Mouse (Mus musculus): ENCODE measurements around the gene Nos3.

Gene Nos3

DNA sequence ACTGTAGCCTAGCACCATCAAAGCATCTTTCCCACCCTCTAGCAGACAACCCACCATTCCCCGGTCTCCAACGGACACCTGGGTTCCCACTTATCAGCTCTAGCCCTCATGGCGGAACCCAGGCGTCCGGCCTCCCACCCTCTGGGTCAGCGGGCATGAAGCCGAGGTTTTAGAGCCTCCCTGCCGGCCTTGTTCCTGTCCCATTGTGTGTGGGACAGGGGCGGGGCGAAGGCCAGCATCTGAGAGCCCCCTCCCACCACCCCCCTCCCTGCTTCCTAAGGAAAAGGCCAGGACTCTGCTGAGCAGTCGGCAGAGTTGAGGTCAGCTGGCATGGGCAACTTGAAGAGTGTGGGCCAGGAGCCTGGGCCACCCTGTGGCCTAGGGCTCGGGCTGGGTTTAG lies at the start of gene Nos3:
TSS of gene Nos3 (plus strand) at position 303 of the 400 bp plus-strand sequence.
- no peak for DNase-seq

DNA sequence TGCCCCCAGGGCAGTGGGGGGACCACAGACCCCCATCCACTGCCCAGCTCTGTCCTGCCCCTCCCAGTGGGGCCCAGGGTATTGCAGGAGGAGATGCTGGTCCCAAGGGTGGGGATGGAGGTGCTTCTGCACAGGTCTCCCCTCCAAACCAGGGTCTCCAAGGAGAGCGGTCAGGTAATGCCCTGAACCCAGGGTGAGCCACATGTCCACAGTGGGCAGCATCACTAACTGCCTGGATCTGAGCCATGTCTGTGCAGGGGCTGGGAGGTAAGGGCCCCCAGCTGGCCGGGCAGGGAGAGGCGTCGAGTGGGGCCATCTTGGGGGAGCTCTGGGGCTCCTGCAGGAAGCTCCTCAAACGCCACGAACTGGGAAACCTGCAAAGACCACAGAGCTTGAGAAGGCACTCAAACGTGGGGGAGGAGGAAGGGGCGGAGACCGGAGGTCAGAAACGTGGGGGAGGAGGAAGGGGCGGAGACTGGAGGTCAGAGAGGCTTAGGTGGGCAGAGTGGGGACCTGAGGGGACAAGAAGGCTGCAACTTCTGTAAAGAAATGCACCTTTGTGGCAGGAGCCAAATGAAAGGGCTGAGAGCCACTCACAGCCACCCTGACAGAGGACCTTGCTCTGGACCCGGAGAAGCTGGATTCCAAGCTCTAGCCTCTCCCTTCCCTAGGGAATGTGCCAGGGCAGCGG lies 44.7 kb upstream of the Nos3 start:
- DNase-seq: no peak

DNA sequence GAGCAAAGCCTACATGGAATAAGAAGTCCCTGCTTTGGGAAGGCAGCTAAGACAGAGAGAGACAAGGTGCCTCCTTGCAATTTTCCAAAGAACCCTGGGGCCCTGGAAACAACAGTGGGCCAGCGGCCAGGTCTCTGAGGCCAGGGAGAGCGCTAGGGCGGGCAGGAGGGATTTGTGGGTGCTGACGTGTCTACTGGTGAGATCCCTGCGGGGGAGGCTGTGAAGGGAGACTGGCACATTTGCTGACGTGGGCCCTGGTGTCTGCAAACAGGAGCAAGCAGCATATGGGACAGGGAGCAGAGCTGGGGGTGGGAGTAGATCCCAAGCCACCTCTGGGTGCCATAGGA lies 44.2 kb upstream of the Nos3 start:
- peak; percentile 67 for DNase-seq

DNA sequence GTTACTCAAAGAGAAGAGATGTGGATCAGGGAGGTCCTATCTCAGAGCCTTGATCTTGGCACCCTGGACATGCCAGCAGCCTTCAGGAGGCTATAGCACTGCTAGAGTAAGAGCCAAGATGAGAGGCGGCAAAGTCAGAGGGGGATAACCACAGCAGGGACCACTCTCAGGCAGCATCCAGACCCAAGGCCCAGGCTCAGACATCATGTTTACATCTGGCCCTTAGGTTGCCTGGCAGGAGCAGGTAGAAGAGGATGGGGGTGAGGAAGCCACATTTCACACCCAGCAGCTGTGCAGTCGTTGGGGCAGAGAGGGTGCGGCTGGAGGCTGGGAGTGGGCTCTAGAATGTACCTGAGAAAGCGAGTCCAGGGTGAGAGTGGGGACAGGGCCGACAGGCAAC lies 43.7 kb upstream of the Nos3 start:
- DNase-seq: no peak

DNA sequence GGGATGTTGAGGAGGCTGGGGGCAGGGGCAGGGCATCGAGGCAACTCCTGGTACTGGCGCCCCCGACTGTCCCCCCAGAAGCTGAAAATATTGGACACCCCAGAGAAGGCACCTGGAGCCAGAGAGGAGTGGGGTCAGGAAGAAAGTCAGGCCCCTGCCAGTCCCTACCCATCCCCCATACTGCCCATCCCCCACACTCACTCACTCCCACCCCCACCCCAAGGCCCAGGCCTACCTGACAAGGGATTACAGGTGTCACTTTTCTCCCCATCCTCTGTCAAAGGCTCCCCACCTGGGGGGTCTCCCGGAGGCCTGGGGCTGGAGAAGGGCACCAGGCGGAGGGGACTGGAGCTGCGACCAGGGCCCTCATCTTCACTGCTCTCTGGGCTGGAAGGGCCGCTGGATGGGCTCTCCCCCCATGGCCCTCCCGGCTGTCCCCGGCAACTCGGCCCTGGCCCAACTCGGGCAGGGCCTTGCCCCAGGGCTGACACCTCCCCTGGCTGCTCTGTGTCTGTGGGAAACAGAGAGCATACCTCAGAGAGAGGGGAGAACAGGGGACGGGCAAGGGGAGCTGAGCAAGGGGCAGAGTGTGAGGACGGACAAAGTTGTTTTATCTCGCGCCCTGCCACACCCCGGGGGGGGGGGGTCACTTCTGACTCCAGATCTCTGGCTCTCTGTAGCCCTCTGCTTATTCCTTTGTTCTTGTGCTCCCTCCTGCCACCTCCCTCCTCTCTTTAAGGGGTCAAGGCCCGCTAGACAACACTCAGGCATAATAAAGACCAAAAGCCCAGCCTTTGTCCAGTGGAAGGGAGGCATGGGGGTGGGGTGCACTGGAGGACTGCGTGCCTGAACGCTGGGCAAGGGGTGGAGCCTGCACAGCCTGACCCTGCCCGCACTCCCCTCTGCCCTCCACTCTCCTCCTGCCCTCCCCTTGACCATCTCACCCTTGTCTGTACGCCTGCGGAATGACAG lies 42.6 kb upstream of the Nos3 start:
- no peak for DNase-seq

DNA sequence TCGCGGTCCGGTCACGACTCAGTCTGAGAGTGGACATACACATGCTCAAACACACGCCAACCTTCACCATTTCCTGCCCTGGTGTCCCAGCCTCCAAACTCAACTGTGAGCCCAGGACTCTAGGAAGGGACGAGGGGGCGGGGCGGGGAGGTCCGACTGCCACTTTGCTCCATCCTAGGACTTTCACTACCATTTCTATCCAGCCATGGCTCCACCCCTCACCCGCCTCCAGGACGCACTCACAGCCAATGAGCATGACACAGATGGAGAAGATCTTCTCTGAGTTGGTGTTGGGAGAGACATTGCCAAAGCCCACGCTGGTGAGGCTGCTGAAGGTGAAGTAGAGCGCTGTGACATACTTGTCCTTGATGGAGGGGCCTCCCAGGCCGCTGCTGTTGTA lies 39.4 kb upstream of the Nos3 start:
- DNase-seq: no peak

DNA sequence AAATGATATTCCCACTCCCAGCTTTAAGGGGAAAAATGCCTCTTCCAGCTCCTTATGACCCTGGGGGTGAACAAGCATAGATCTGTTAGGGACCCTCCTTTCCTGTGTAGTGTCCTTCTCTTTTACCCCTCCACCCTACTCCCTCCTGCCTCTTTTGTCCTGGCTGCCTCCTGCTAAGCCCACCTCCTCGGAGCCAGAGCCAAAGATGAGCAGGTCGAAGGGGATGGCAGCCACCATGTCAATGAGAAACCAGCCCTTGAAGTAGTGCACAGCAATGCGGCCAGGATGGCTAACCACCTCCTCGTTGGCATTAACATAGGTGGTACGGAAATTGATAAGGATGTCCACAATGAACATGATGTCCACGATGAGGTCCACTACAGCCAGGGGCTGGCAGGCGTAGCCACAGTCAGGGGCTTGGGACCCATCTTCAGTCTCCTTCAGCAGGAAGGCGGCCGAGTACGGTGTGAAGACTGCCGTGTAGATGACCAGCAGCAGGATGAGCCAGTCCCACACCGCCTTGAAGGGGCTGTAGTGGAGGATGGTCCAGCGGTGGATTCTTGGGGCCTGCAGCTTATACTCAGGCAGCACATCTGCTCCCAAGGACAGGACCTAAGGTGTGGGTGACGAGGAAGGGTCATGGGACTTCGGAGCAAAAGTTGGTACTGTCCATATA lies 38.3 kb upstream of the Nos3 start:
- DNase-seq: no peak

DNA sequence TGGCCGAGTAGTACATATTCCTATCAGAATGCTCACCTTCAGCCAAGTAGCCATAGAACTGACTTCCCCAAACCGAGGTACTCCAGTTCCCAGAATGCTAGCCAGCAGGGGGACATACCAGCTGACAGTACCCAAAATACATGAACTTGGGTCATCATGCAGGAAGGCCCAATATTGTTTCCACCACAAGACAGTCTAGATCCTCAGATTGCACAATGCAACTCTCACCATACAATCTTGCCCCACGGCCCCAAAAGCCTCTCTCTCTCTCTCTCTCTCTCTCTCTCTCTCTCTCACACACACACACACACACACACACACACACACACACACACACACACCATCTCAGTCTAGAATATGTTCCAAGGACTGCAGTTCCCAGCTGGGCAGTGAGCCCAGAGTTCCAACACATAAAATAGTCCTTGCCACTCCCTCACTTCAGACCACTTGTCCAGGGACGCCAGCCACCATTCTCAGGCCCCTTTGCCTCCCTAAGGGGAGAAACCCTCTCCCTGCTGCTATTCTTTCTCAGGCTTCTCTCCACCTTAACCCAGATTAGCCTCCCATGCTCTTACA lies 37.7 kb upstream of the Nos3 start:
- no peak for DNase-seq

DNA sequence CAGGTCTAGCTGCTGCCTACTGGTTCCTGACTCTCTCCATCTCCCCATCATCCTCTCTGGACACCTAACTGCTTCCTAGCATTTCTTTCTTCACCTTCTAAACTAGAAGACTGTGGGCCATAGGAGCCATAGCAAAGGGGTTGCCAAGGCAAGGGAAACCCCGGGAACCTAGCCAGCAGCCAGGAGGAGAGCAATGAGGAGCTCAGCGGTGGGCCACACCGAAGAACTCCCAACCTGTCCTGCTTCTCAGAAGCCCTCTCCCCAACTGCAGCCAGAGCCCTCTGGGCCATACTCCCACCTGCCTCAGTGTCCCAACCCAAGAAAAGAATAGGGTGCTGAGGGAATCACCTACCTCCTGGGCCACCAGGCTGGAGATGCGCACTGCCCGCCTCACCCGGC lies 35.8 kb upstream of the Nos3 start:
- DNase-seq: no peak

DNA sequence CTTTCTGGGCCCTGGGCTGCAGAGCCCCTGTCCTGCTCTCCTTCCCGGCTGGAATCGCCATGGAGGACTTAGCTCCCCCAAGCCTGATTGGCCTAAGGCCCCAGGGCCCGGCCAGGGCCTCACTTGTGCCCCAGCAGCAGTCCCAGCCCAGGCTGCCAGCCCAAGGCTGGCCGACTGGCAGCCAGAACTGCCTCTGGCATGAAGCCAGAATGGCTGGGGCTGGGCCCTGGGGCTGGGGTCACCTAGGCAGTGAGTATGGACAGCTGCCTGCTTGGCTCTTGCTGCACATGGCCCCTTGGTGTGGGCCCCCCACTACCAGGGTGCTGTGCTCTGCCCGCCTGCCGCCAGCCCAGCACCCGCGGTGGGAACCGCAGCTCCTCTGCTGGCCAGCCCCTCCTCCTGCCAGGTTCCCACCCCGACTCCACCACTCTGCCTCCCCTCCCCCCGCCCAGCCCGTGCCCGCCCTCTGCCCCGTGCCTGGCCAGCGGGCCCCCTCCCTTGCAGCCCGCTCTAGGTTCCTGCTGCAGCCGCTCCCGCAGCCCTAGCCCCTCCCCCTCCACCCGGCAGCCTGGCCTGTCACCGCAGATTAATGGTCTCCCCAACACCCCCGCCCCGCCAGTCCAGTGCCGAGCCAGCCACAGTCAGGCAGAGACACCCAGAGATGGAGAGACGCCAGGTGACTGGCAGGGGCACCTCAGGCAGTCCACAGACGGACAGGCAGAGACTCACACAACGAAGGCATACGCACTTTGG lies 35.2 kb upstream of the Nos3 start:
- no peak for DNase-seq

DNA sequence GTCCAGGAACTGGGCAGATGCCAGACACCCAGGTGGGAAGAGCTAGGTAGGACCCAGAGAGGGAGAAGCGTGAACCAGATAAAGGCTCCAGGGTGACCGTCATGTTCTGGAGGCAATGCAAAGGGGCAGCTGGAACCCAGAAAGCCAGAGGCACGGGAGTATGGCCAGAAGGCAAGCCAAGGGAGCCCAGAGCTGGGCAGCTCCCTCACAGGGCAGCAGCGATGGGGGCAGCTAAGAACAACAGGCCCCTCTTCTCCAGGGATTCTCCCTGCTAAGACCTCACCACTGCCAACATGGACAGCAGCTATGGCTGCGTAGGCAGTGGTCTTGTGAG lies 34.7 kb upstream of the Nos3 start:
- DNase-seq: no peak

DNA sequence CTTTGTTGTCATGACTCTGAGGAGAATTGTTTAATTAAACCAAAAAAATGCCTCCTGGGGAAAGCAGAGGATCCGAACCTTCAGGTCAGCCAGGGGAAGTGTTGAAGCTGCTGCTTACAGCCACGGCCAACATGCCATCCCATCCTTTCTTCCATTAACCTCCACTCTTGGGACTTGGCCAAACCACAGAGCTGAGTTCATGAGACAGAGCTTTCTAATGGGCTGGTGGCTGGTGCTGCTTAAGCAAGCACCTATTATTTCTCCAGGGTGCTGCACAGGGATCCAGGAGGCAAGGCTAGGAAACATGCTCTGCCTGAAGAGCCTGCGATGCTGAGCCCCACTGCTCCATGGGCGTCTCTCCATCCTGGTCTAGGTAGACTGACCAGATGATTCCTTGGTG lies 32.2 kb upstream of the Nos3 start:
- DNase-seq: no peak

DNA sequence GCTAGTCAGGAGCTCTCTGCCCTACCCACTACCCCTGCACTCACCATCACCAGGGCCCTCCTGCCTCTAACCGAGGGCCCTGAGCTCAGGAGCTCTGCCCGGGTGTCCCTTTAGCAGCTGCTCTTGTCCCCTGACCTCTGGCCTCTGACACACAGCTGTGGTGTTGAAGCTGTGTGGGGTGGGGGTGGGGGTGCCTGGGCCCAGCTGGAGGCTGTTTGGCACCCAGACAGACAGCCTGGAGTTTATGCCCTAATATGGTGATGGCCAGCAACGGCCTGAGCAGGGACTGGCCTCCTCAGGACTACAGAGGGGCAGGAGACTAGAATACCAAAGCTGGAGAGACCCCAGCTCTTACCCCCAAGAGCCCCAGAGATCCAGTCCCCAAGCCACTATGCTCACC lies 29.9 kb upstream of the Nos3 start:
- no peak for DNase-seq

DNA sequence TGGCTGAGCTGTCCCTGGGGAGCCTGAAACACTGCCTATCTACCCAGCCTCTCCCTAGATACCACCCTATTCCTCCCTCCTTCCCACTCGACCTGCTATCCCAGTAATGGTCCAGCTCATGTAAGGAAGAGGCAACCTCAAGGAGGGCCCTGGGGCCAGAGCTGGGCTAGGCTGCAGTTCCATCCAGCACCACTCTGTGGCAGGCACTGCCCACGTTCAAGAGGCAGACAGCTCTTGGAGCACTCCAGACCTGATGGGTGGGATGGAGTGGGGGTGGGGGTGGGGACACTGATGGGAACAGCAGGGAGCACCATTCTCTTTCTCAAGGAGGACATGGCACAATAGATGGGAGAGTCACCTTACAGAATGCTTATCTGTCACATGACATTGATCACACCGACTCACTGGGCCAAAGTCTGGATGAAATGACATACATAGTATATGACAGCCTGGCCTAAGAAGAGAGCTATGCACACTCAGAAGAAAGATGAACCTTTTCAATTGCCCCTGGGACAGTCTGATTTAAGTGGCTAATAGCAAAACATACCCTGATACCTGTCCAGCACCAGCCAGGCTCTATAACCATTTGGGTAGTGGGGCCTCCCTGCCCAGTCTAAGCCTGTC lies 28.6 kb upstream of the Nos3 start:
- peak; percentile 44 for DNase-seq

DNA sequence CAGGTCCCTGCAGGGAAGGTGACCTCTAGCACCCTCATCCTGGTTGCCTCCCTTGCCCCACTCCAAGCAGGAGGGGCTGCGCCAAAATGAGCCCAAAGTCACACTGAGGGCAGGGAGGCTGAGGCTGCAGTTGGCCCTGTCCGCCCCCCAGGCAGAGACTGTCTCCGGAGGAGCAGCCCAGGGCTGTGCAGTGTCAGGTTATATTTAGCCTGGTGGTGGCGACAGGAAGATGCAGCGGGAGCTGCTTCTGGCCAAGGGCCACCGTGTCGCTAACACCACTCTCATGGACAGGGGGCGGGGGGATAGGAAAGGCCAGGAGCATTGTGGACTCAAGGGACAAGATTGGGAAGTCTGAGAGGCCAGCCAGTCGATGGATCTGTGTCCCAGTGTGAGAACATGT lies 27.2 kb upstream of the Nos3 start:
- DNase-seq: no peak

DNA sequence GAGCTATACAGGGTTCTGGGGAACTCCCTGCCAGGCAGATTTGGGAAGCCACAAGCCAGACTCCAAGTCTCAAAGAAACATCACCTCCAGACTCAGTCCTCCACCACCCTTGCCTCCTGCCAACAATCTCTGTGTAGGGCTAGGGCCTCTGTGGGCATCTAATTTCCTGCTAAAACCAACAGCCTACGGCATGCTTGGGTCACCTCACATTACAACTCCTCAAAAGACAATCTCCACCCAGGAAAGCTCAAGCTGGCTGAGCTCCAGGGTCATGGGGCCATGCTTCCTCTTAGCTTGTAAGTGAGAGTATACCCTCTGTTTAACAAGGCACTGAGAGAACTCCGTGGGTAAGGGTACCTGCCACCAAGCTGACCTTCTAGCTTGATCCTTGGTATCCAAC lies 26.8 kb upstream of the Nos3 start:
- DNase-seq: no peak

DNA sequence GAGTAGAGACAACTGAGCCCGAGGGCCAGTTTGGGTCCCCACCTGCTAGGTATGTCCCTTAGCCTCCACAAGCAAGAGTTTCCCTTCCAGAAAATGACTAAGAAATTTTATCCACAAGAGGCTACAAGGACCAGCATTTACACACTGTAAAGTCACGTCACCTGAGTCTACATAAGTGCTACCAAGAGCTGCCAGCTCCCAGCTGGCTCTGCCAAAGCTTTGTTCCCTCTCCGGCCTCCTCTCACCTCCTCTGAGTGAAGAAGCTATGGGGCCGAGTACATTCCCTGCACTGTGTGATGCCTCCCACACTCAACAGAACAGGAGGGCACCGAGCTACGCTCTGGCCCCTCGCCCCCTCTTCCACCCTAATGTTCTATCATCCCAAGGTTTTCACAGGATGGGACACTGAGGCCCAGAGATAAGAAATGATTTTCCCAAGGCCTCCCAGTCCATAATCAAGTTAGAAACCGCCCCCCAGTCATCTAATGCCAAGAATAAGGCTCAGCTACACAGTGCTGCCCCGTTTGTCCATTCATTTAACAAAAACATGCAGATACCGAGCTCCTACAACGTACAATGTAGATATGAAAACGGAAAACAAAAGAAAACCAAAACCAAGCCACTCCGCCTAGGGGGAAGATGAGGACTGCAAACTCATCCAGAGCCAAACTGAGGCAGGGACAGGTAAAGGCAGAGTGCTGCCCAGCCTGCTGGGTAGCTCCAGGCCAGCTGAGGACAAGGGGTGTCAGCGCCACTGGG lies 22.2 kb upstream of the Nos3 start:
- DNase-seq: no peak

DNA sequence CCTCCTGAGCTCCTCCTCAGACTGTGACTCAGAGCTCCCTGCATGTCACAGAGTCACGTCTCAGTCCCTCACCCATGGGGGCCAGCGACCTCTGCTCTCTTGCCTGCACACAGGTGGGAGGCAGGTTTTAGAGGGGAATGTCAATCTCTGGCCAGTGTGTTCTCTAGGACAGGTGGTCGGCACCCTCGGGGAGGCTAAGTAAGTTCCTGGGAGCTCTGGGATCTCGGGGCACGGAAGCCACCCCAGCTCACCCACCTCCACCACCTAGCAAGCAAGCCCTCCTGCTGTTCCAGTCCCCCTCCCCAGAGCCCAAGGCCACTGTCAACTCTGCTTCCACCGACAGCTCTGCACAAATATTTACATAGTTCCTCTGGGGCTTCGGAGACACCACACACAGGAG lies 21.6 kb upstream of the Nos3 start:
- no peak for DNase-seq

DNA sequence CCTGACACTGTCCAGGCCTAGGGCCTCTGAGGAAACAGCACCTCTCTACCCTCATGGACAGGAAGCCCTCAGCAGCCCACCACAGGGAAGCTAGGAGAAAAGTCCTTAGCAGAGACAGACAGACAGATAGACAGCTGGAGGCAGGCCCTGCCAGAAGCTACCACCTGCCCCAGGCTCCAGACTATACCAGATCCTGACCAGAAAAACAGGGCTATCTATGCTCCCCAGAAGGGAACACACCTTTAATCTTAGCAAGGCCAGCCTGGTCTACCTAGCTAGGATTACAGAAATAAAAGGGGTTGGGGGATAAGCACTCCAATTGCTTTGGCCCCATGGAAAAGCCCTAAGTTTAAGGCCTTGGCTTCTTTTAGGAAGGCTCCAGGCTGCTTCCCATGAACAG lies 21.2 kb upstream of the Nos3 start:
- no peak for DNase-seq

DNA sequence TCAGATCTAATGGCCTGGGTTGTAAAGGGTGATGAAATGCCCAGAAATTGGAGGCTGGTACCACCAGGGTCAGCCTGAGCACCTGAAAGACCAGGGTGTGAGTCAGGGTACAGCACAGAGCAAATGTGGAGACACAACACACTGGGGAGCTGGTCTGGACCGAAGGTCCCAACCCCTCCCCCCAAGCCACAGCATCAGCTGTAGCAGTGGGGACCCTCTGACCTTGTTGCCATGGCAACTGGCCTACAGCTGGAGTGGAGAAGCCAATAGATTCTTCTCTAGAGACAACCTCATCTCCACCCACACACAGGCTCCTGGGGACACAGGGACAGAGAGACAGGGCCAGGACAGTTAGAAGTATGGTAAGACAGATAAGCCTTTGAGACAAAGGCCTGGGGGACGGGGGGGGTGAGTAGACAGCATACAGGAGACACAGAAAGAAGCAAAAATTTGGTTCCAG lies 20.6 kb upstream of the Nos3 start:
- no peak for DNase-seq

DNA sequence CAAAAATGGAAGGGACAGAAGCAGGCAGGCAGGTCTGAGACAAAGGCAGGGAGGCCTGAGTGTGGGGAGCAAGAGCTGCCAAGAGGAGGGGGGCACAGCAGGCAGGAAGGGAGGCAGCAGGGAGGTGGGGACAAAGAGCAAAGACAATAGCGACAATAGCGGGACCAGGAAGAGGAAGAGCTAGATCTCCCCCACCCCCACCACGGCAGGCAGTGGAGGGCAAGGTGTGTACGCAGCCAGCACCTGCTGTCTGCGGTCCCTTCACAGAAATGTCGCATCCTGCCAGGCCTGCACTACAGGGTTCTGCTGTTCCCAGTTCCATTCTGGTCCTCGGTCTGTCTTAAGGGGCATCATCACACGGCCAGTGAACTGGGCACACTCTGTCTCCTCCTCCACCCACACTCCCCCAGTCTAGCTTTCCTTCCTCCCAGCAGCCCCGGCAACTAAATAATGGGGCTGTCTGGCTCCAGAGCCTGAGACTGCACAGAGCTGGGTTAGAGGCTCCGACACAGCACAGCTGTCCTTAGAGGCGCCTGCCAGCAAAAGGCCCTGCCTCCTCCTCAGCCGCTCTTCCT lies 20.0 kb upstream of the Nos3 start:
- no peak for DNase-seq
